Mouse (Mus musculus): ENCODE measurements at regions not wholly inside any gene's neighbourhood (a gene's known extent, or its start where the extent isn't known, plus 50 kb on each side); places are given as distances from the start of the nearest gene placed in this dataset.

DNA sequence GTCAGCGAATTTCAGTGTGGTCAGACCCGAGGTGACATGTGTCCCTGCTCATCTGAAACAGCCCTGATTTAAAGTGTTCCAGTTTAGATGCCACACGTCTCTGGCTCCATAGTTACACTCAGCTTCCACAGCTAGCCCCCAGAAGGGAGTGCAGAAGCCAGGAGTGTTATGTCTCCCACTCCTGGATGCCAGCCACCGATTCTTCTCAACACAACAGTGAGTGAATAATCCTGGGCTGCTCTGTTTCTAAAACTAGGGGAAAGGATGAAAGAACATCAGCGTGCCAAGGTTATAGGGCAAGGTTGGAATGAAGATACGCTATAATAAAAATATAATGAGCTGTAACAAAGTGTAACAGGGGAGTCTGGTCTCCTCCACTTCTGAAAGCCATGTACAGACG, 51.5 kb upstream of the Stmnd1 start:
- DNase-seq (ENCODE audit: low spot score in 2 of 2) = no peak

- peak in 1 of 2 experiments; percentile 23 for DNase-seq (ENCODE audit: low spot score in 2 of 2)
These were observed 55.3 kb upstream of the Stmnd1 start for GRCm38 (mm10) chr13:46218101-46218701.

GRCm38 (mm10) chr13:46216954-46217838, 56.3 kb upstream of the Stmnd1 start:
- DNase-seq (ENCODE audit: low spot score in 2 of 2) = no peak

DNA sequence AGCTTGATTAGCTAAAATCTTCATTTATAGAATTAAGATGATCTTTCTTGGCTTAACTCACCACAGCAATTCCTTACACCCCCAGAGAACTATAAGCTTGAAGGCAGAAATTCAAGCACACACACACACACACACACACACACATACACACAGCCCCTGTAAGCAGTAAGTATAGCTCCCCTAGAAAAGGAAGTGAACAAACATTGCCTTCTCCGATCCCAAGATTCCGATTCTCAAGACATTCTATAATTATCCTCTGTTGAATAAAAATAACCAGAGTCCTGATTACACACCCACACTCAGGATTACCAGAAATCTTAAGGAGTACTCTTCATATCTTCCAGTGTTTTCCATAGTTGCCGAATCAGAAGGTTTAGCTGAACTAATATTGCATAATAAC, 70.0 kb upstream of the Stmnd1 start:
- no peak for DNase-seq (ENCODE audit: low spot score in 2 of 2)

DNA sequence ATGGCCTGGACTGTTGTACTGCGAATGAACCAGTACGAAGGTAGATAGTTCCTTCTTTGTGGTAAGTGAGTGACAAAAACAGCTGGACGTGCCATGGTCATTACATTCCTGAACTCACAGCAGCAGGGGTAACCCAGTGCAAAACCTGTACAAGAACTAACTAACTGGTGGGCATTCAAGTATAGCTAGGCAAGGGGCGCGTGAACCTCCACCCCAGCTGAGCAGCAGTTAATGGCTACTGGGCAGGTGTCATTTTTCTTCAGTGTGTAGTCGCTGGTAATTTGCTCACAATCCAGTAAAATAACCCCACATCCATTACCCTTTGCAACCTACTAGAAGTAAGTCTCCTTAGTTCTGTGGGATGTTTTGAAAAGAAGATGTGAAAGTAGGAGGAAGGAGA, 70.9 kb upstream of the Stmnd1 start:
- DNase-seq (ENCODE audit: low spot score in 2 of 2) = no peak

GRCm38 (mm10) chr13:46201029-46201599, 72.4 kb upstream of the Stmnd1 start:
- no peak for DNase-seq (ENCODE audit: low spot score in 2 of 2)

DNA sequence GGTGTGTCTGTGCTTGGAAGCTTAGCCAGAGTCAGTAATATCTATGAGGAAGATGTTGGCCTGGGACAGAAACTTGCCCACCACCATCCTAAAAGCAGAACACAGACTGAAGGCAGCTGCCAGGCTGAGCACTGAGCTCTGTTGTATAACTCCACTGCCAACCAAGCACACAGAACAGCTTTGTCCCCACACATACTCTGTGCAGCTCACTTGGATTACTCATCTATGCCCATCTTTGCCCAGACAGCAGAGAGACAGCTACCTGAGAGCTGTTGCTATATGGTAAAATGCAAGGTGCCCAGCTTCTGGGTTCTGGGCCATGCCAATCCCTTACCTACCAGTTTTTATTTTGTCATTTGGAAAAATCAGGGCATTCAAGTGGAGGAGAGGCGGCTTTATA, 80.4 kb upstream of the Stmnd1 start:
- DNase-seq (ENCODE audit: low spot score in 2 of 2) = no peak

GRCm38 (mm10) chr13:46189726-46190125, 83.8 kb upstream of the Stmnd1 start:
- DNase-seq (ENCODE audit: low spot score in 2 of 2) = no peak

DNA sequence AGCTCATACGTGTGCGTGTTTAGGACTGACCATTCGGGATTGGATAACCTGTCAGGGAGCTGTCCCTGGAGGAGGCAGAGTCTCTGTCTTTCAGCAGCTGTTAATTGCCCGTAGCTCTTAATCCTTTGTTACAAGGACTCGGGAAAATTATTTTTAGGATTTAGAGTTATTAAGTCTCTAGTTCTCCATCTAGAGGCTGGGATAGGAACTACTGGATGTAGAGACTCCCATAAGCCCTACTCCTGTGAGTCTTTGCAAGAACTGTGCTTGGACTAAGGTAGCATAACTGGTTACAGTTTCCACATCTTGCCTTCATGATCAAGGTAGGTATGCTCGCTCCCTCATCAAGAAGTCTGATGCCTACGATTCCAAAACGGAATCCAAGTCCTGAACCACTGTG, 90.7 kb upstream of the Stmnd1 start:
- DNase-seq (ENCODE audit: low spot score in 2 of 2) = no peak

DNA sequence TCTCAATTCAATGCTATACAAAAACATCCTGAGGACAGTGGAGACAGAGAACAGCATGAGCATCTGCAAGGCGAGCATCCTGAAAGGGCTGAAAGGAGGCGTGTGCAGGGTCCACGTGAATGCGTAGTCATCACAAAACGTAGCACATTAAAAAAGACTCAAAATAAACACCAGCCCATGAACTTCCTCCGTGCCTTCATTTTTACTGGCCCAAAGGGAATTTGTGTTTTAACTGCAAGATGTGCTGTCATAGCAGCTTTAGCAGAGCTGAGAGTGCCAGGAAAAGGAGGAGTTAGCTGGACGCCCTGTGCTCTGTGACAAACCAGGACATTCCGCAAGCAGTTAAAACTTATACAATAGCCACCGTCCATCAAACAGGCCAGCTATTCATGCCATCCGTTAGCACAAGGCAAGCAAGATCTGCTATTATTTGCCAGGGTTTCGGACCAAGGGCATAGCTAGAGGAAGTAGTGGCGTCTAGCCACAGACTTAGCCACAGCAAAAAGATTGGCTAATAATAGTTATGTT, 92.9 kb upstream of the Stmnd1 start:
- no peak for DNase-seq (ENCODE audit: low spot score in 2 of 2)

- DNase-seq (ENCODE audit: low spot score in 2 of 2) = no peak
These were observed 93.6 kb upstream of the Stmnd1 start for GRCm38 (mm10) chr13:46179916-46180315.

- no peak for DNase-seq (ENCODE audit: low spot score in 2 of 2)
These were observed 100.4 kb upstream of the Stmnd1 start for GRCm38 (mm10) chr13:46173103-46173502.

GRCm38 (mm10) chr13:46162025-46162374, 111.5 kb upstream of the Stmnd1 start:
- peak; percentile 19 to 26 for DNase-seq (ENCODE audit: low spot score in 2 of 2)

- no peak for DNase-seq (ENCODE audit: low spot score in 2 of 2)
These were observed 112.1 kb upstream of the Stmnd1 start for GRCm38 (mm10) chr13:46161261-46162024.

- no peak for DNase-seq (ENCODE audit: low spot score in 2 of 2)
These were observed 114.2 kb upstream of the Stmnd1 start for GRCm38 (mm10) chr13:46159354-46159753.

- DNase-seq (ENCODE audit: low spot score in 2 of 2) = no peak
These were observed 120.0 kb upstream of the Stmnd1 start for GRCm38 (mm10) chr13:46153282-46154260.

- DNase-seq (ENCODE audit: low spot score in 2 of 2) = no peak
These were observed 133.5 kb upstream of the Stmnd1 start for GRCm38 (mm10) chr13:46140006-46140405.

DNA sequence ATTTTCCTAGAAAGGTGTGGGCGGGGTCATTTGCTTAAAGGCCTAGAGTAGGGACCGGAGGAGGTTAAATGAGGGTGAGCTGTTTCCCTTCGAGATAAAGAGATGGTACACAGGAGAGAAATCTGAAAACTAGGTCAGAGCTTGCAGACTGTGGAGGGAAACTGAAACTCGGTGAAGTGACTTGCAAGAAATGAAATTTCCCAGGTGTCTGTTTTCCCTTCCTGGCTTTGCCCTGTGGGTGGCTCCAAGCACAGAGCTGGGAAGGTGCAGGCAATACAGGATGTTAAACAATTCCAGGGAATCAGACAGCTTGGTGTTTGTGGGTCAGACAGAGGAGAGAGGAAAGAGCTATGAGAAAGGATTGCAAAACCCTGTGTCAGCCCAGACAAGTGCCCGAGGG, 134.3 kb upstream of the Stmnd1 start:
- DNase-seq (ENCODE audit: low spot score in 2 of 2) = no peak

GRCm38 (mm10) chr13:46135411-46135810, 138.1 kb upstream of the Stmnd1 start:
- no peak for DNase-seq (ENCODE audit: low spot score in 2 of 2)

DNA sequence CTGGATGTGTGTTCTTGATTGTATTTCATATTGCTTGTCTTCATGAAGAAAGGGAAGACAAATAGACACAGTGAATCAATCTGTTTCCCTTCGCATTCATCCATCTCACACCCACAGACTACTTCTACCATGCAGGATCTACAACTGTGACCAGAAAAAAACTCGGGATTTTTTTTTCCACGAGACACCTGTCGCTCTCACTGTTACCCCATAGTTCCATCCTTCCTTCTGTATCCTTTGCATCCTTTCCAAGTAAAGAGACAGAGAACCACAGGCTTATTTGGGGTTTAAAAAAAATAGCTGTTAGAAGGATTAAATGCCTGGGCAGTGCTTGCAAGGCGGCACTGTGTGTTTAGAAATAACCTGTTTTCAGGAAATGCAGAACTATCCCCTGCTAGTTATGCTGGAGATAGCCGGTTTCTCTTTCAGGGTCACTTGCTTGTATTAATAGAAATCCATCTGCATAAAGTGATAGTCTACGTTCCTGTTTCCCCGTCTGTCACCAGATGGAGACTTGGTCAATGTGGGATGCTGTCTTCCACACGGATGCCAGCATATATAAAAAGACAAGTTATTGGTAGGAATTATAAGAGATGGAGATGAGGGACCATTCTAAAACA, 144.2 kb upstream of the Stmnd1 start:
- no peak for DNase-seq (ENCODE audit: low spot score in 2 of 2)
